Mouse (Mus musculus) c-Kit-positive CD71-positive TER-119-negative erythroid progenitor cells, embryonic 14.5 days (primary cell): ENCODE data around the gene Lgals3.

Experiments used
- DNase-seq: peaks from one replicate; pipeline ENCODE4 v3.0.0-alpha.2; 2013; ENCODE audit warnings: low read depth

The Lgals3 gene

DNA sequence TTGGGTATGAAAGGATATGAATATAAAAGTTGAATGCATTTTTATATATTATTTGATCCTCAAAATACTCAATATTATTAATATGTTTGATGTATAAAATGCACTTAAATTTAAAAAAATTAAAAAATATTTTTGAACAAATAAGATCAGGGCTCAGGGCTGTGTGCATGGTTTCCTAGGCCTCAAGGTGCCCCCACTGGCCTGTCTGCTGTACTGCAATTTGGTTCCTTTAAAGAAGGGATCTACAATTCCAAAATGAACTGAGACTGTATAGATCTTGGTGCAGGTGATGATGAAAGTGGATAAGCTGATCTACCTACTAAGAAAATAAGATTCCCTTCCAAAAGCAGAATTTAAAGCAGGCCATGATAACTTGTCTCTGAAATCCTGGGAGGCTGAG, 65.4 kb downstream of the Lgals3 start:
- DNase-seq: no peak
